Mouse (Mus musculus) 416B (cell line): ENCODE data around the gene Trappc3.
A peak's percentile ranks its signal among the peaks of the same experiment; 100 is the strongest.
"Not testable (repeated sequence)": the region's sequence is repeated elsewhere in the genome, so short reads cannot be mapped to it uniquely, and the experiment has no call there.

Experiments used
- DNase-seq: peaks from one replicate; pipeline ENCODE4 v3.0.0; 2011; ENCODE audit warnings: low read depth

Trappc3 gene

GRCm38 (mm10) chr4:126262119-126262807 is at the start of gene Trappc3:
TSS of gene Trappc3 (plus strand) at chr4:126262325.
- peak; percentile 99 for DNase-seq

- DNase-seq = no peak
Observed at GRCm38 (mm10) chr4:126217771-126218170, 44.4 kb upstream of the Trappc3 start.

- not testable (repeated sequence) for DNase-seq
Observed at GRCm38 (mm10) chr4:126219540-126219939, 42.6 kb upstream of the Trappc3 start.

- no peak for DNase-seq
Observed at GRCm38 (mm10) chr4:126220045-126220444, 42.1 kb upstream of the Trappc3 start.

GRCm38 (mm10) chr4:126222631-126223030 is 39.5 kb upstream of the Trappc3 start:
- DNase-seq = no peak

GRCm38 (mm10) chr4:126226640-126227039 is 35.5 kb upstream of the Trappc3 start:
- DNase-seq = no peak

- peak; percentile 81 for DNase-seq
Observed at GRCm38 (mm10) chr4:126227077-126227761, 34.9 kb upstream of the Trappc3 start.

GRCm38 (mm10) chr4:126228144-126228543 is 34.0 kb upstream of the Trappc3 start:
- no peak for DNase-seq

- DNase-seq = peak; percentile 12
Observed at GRCm38 (mm10) chr4:126229900-126230299, 32.2 kb upstream of the Trappc3 start.

- DNase-seq = no peak
Observed at GRCm38 (mm10) chr4:126233676-126234308, 28.3 kb upstream of the Trappc3 start.

GRCm38 (mm10) chr4:126234496-126235175 is 27.5 kb upstream of the Trappc3 start:
- DNase-seq = no peak

GRCm38 (mm10) chr4:126235191-126235590 is 26.9 kb upstream of the Trappc3 start:
- DNase-seq = no peak

GRCm38 (mm10) chr4:126236467-126237280 is 25.5 kb upstream of the Trappc3 start:
- no peak for DNase-seq

GRCm38 (mm10) chr4:126237721-126238242 is 24.3 kb upstream of the Trappc3 start:
- no peak for DNase-seq

GRCm38 (mm10) chr4:126239862-126240475 is 22.2 kb upstream of the Trappc3 start:
- DNase-seq = no peak

- DNase-seq = no peak
Observed at GRCm38 (mm10) chr4:126241956-126242355, 20.2 kb upstream of the Trappc3 start.

GRCm38 (mm10) chr4:126242510-126242909 is 19.6 kb upstream of the Trappc3 start:
- DNase-seq = no peak

- DNase-seq = no peak
Observed at GRCm38 (mm10) chr4:126246202-126246889, 15.8 kb upstream of the Trappc3 start.

- no peak for DNase-seq
Observed at GRCm38 (mm10) chr4:126248261-126248868, 13.8 kb upstream of the Trappc3 start.

GRCm38 (mm10) chr4:126250659-126251058 is 11.5 kb upstream of the Trappc3 start:
- DNase-seq = no peak
